Mouse (Mus musculus): Measurements from ENCODE around the gene Ndufv2.

DNA sequence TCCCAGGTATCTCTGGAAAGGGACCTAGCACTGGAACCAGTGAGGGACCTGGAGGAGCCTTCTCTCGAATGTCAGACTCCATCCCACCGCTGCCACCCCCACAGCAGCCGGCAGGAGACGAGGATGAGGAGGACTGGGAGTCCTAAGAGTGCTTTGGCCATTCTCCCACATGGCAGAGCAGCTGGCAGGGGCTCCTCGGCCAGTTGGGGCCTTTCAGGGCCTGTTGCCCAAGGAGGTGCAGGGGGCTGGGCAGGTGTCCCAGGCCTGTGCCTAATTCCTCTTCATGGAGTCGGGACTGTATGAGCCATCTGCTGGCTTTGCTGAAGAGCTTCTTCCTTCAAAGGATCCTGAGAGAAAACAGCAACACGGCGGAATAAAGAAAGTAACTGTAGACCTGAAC is 17.6 kb upstream of the Ndufv2 start:
- no peak for TF ChIP-seq CTCF (IDR thresholded peaks at IDR 0.05; ENCODE audit: control insufficient read depth, insufficient read depth, low read length)
- no peak for TF ChIP-seq POLR2A (IDR thresholded peaks at IDR 0.05; ENCODE audit: borderline replicate concordance, control insufficient read depth, low read depth, low read length)
